Mouse (Mus musculus) gastrocnemius, postnatal 25 days (tissue): Measurements from ENCODE around the gene Dctn5. TPM values are rescaled to one million over a fixed set of nuclear protein-coding genes. Genes with fewer than 3 reads are reported as not detected.

Experiments used
- DNase-seq: peaks from one replicate; pipeline ENCODE4 v3.0.0; 2022
- total RNA-seq, 2 experiments: library from RNA; stranded (reverse); gene quantifications; 1 replicate in 1 of 2; 2 replicates in 1 of 2; pipeline ENCODE4 v1.2.3; 2021

The Dctn5 gene
- total RNA-seq, 2 experiments from 2014 or later, result 18.4 to 20.3 TPM

DNA sequence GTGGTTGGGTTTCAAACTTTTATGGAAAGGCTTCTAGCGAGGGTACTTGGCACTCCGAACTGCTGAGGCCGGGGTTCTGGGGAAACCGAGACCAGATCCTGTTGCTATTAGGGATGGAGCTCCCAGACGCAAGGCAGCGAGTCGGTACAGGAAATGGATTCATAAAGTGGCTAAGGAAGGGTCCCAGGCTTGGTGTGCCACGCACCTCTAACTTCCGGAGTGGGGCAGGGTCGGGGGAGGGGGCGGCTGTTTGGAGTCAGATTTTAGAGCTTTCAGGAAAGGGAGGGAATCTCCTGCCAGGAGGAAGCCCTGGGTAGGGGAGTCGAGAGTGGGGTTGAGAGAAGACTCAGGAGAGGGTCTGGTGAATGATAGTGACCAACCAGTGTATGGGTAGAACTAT lies 27.2 kb downstream of the Dctn5 start:
- no peak for DNase-seq

DNA sequence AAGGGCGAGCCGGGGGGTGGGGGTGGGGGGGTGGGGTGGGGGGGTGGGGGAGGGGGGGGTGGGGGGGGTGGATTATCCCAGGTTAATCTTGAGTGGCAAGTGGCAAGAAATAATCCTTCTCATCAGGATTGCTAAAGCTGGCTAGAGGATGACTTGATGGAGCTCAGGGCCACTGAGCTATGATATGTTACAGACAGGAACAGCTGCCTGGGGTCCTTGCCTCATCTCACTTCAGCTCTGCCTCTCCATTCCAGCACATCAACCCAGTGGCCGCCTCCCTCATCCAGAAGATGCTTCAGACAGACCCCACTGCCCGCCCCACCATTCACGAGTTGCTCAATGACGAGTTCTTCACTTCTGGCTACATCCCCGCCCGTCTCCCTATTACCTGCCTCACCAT lies 30.9 kb downstream of the Dctn5 start:
- DNase-seq, result no peak

DNA sequence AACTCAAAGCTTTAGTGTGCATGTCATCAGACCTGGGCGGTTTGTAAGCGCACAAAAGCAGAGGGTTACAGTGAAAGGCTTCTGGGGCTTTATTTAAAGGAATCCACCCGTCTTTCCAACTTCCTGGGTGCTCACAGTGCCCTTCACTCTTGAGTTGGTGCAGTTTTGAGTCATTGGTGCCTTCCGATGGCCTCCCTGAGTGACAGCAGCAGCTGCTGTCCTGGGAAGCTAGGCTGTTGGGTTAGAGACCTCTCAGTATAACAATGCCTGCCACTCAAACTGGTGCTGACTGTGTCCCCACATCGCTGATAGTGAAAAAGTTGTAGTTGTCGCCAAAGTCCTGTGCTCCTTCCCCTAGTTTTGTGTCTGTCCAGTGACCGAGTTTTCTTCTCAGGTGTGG lies 34.4 kb downstream of the Dctn5 start:
- no peak for DNase-seq

GRCm38 (mm10) chr7:122170705-122171104 lies 37.9 kb downstream of the Dctn5 start:
- DNase-seq, result no peak

DNA sequence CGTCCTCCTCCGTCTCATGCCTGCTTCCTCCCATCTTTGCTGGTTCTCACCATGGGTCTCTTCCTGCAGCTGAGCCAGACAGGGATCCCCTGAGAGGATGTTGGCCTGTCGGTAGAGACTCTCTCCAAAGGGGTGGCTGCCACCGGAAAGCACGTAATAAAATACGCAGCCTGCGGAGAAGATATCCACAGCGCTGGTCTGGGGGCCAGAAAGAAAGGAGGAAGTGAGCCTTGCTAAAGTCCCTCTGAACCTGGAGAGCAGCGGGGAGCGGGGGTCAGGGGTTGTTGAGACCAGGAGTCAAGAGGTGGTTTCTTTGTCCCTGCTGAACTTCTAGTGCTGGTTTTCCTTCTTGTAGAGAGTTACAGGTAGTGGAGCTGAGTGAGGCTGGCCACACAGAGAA lies 38.8 kb downstream of the Dctn5 start:
- DNase-seq, result no peak

GRCm38 (mm10) chr7:122180720-122181119 lies 47.9 kb downstream of the Dctn5 start:
- DNase-seq, result no peak

- no peak for DNase-seq
Observed at GRCm38 (mm10) chr7:122184569-122184968, 51.7 kb downstream of the Dctn5 start.

DNA sequence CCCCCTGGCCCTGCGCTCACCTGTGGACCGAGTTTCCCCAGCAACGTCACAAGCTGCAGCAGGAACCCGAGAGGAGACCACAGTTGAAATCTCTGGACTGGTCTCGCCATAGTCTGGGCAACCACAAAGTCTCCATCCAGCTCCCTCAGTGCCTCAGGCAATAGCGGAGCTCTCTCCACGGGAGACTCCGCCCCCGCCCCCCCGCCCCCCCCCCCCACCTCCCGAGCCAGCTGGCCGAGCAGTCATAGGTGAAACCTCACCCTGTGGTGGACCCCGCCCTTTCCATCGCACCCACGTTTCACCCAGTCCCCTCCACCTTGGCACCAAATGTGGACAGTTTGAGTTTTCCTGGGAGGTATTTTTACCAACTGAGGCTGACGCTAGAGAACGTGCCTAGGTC lies 53.2 kb downstream of the Dctn5 start, which contains the start of gene Ern2:
Gene Ern2, minus strand, starts transcription at position 165 of the 400 bp plus-strand sequence.
- no peak for DNase-seq

DNA sequence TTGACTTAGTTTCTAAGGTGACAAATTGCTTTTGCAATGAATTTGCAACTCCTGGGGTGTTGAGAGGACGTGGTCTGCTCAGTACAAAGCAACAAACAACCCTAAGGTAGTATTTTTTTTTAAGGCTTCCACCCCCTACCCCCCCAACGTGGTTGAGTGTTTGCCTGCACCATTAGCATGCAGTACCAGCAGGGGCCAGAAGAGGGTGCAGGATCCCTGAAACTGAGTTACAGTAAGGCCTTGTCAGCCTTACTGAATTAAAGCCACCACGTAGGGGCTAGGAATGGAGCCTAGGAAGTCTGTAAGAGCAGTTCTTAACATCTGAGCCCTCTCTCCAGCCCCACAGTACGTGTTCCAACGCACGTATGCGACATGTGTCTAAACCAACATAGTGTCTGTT lies 56.6 kb downstream of the Dctn5 start:
- no peak for DNase-seq

DNA sequence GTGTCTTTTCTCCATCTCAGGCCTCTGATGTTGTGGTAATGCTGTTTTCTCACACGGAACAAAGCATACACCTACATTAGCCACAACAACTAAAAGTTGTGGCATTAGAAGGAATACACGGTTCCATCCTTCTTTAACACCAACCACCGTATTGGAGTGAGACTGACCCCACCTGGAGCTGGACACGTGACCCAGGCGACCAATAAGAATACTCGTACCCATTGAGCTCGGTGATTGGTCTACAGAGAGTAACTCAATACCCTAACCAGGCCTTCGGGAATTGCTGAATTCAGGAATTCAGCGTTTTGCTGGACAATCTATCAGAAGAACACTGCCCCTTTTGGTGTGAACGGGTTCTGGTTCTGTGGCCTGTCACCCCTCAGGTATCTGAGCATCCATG lies 58.3 kb downstream of the Dctn5 start:
- DNase-seq, result no peak

DNA sequence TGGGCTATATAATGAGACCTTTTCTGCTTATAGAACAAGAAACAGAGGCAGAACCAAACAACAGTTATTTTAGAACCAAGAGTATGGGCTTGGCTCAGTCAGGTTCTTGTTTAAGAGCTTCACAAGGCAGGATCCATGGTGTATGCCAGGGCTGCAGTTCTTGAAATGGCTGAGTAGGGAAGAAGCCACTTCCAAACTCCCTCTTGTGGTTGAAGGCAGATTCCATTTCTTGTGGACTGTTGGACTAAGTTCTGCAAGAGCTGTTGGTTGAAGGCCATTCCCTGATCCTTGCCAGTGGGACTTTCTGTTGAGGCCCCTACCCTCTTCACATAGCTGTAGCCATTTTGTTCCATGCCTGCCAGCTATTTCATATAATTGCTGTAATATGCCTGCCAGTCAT lies 61.1 kb downstream of the Dctn5 start:
- no peak for DNase-seq

- DNase-seq, result no peak
Observed at GRCm38 (mm10) chr7:122196771-122197170, 63.9 kb downstream of the Dctn5 start.

- no peak for DNase-seq
Observed at GRCm38 (mm10) chr7:122197306-122197705, 64.5 kb downstream of the Dctn5 start.

Other genes with a start within 250 kb of the Dctn5 start
- 1 to 10 TPM; 8.3 to 8.7 TPM for gene Cog7, start 151.3 kb upstream of the Dctn5 start, total RNA-seq
- gene Gga2, start 111.8 kb upstream of the Dctn5 start, total RNA-seq, result 10 to 100 TPM; 13.2 to 22.4 TPM
- 10 to 100 TPM; 23.5 to 24.6 TPM for gene Ubfd1, start 65.9 kb upstream of the Dctn5 start, total RNA-seq
- 1 to 10 TPM; 5.4 to 6.8 TPM for gene Ears2, start 65.8 kb upstream of the Dctn5 start, total RNA-seq
- 100 to 1,000 TPM; 694 to 706 TPM for gene Ndufab1, start 31.2 kb upstream of the Dctn5 start, total RNA-seq
- under 1 TPM; 0.43 to 0.99 TPM for gene Palb2, start 56 bp upstream of the Dctn5 start, total RNA-seq
- under 1 TPM; 0.56 to 0.96 TPM for gene Plk1, start 26.4 kb downstream of the Dctn5 start, total RNA-seq
- gene Ern2, start 53.2 kb downstream of the Dctn5 start, total RNA-seq, result not detected
- gene Chp2, start 86.5 kb downstream of the Dctn5 start, total RNA-seq, result 1 to 10 TPM; 4.5 to 5.5 TPM
- gene Prkcb, start 155.7 kb downstream of the Dctn5 start, total RNA-seq, result 1 to 10 TPM; 1.2 to 1.4 TPM